Mouse (Mus musculus): ENCODE measurements around the gene Palld. TPM values are rescaled to one million over a fixed set of nuclear protein-coding genes. Genes with fewer than 3 reads are reported as not detected.

Gene Palld
- polyA plus RNA-seq, 1 experiment from 2014 or later: 51.6 TPM

- 93% methylated on average over 5 of the region's 5 CpGs for WGBS
- no peak for DNase-seq (ENCODE audit: extremely low spot score, low spot score)
- H3K4me1 ChIP-seq: no peaks in the 10 kb centered on the region
- H3K9me3 ChIP-seq: no peaks in the 10 kb centered on the region
- H3K27me3 ChIP-seq (ENCODE audit: poor library complexity, severe bottlenecking): no peaks in the 10 kb centered on the region
- no peak overlapping the region for H3K4me3 ChIP-seq
- no peak overlapping the region for H3K27ac ChIP-seq
- H3K36me3 ChIP-seq (replicated peaks): no peaks in the 10 kb centered on the region
These were observed 113.2 kb downstream of the Palld start for GRCm38 (mm10) chr8:61789289-61789688.

GRCm38 (mm10) chr8:61782931-61783491, 119.5 kb downstream of the Palld start:
- no peak overlapping the region for H3K27ac ChIP-seq
- H3K4me3 ChIP-seq: no peak overlapping the region
- H3K27me3 ChIP-seq (ENCODE audit: poor library complexity, severe bottlenecking): no peaks in the 10 kb centered on the region
- no peak for DNase-seq (ENCODE audit: extremely low spot score, low spot score)
- no peaks in the 10 kb centered on the region for H3K9me3 ChIP-seq
- H3K36me3 ChIP-seq (replicated peaks): no peaks in the 10 kb centered on the region
- WGBS: 88% methylated on average over 7 of the region's 7 CpGs
- H3K4me1 ChIP-seq: no peaks in the 10 kb centered on the region

GRCm38 (mm10) chr8:61780652-61781257, 121.7 kb downstream of the Palld start:
- H3K27ac ChIP-seq: no peak overlapping the region
- DNase-seq (ENCODE audit: extremely low spot score, low spot score): no peak
- 80% methylated on average over 5 of the region's 5 CpGs for WGBS
- no peaks in the 10 kb centered on the region for H3K4me1 ChIP-seq
- no peaks in the 10 kb centered on the region for H3K27me3 ChIP-seq (ENCODE audit: poor library complexity, severe bottlenecking)
- H3K36me3 ChIP-seq (replicated peaks): no peaks in the 10 kb centered on the region
- H3K4me3 ChIP-seq: no peak overlapping the region
- no peaks in the 10 kb centered on the region for H3K9me3 ChIP-seq

- WGBS: 93% methylated on average over 3 of the region's 3 CpGs
- H3K27me3 ChIP-seq (ENCODE audit: poor library complexity, severe bottlenecking): no peaks in the 10 kb centered on the region
- H3K36me3 ChIP-seq (replicated peaks): no peaks in the 10 kb centered on the region
- no peak overlapping the region for H3K4me3 ChIP-seq
- DNase-seq (ENCODE audit: extremely low spot score, low spot score): no peak
- no peaks in the 10 kb centered on the region for H3K4me1 ChIP-seq
- no peaks in the 10 kb centered on the region for H3K9me3 ChIP-seq
- H3K27ac ChIP-seq: no peak overlapping the region
These were observed 124.3 kb downstream of the Palld start for GRCm38 (mm10) chr8:61778194-61778593.

- no peaks in the 10 kb centered on the region for H3K27me3 ChIP-seq (ENCODE audit: poor library complexity, severe bottlenecking)
- no peaks in the 10 kb centered on the region for H3K9me3 ChIP-seq
- no peak overlapping the region for H3K27ac ChIP-seq
- WGBS: 74% methylated on average over 9 of the region's 9 CpGs
- DNase-seq (ENCODE audit: extremely low spot score, low spot score): no peak
- H3K4me1 ChIP-seq: no peaks in the 10 kb centered on the region
- no peaks in the 10 kb centered on the region for H3K36me3 ChIP-seq (replicated peaks)
- no peak overlapping the region for H3K4me3 ChIP-seq
These were observed 125.9 kb downstream of the Palld start for GRCm38 (mm10) chr8:61776560-61776959.

- Histone ChIP-seq H3K4me3 (no peak overlapping the region), H3K27ac (no peak overlapping the region), H3K27me3 (ENCODE audit: poor library complexity, severe bottlenecking) (no peaks in the 10 kb centered on the region), H3K36me3 (replicated peaks) (no peaks in the 10 kb centered on the region), H3K4me1 (no peaks in the 10 kb centered on the region), H3K9me3 (no peaks in the 10 kb centered on the region)
- 82% methylated on average over 6 of the region's 6 CpGs for WGBS
- DNase-seq (ENCODE audit: extremely low spot score, low spot score): no peak
These were observed 126.6 kb downstream of the Palld start for GRCm38 (mm10) chr8:61775936-61776335.

GRCm38 (mm10) chr8:61774161-61774560, 128.3 kb downstream of the Palld start:
- Histone ChIP-seq H3K27me3 (ENCODE audit: poor library complexity, severe bottlenecking) (no peaks in the 10 kb centered on the region), H3K9me3 (no peaks in the 10 kb centered on the region), H3K27ac (no peak overlapping the region), H3K4me1 (no peaks in the 10 kb centered on the region), H3K36me3 (replicated peaks) (no peaks in the 10 kb centered on the region), H3K4me3 (no peak overlapping the region)
- 92% methylated on average over 5 of the region's 5 CpGs for WGBS
- DNase-seq (ENCODE audit: extremely low spot score, low spot score): no peak

- DNase-seq (ENCODE audit: extremely low spot score, low spot score): no peak
- WGBS: 81% methylated on average over 4 of the region's 4 CpGs
- Histone ChIP-seq H3K4me3 (no peak overlapping the region), H3K4me1 (no peaks in the 10 kb centered on the region), H3K27ac (no peak overlapping the region), H3K36me3 (replicated peaks) (no peaks in the 10 kb centered on the region), H3K27me3 (ENCODE audit: poor library complexity, severe bottlenecking) (no peaks in the 10 kb centered on the region), H3K9me3 (no peaks in the 10 kb centered on the region)
These were observed 128.8 kb downstream of the Palld start for GRCm38 (mm10) chr8:61773595-61774088.

GRCm38 (mm10) chr8:61771328-61771727, 131.2 kb downstream of the Palld start:
- no peak overlapping the region for H3K27ac ChIP-seq
- H3K4me3 ChIP-seq: no peak overlapping the region
- no peaks in the 10 kb centered on the region for H3K27me3 ChIP-seq (ENCODE audit: poor library complexity, severe bottlenecking)
- H3K9me3 ChIP-seq: no peaks in the 10 kb centered on the region
- no peaks in the 10 kb centered on the region for H3K36me3 ChIP-seq (replicated peaks)
- H3K4me1 ChIP-seq: no peaks in the 10 kb centered on the region
- DNase-seq (ENCODE audit: extremely low spot score, low spot score): no peak
- whole genome bisulfite sequencing: 73% methylated on average over 3 of the region's 3 CpGs

- Histone ChIP-seq H3K4me1 (no peaks in the 10 kb centered on the region), H3K4me3 (no peak overlapping the region), H3K27ac (no peak overlapping the region), H3K27me3 (ENCODE audit: poor library complexity, severe bottlenecking) (no peaks in the 10 kb centered on the region), H3K9me3 (no peaks in the 10 kb centered on the region), H3K36me3 (replicated peaks) (no peaks in the 10 kb centered on the region)
- 78% methylated on average over 5 of the region's 5 CpGs for WGBS
- DNase-seq (ENCODE audit: extremely low spot score, low spot score): no peak
These were observed 133.1 kb downstream of the Palld start for GRCm38 (mm10) chr8:61769340-61769879.

GRCm38 (mm10) chr8:61760190-61760578, 142.3 kb downstream of the Palld start:
- 12% methylated on average over 8 of the region's 8 CpGs for WGBS
- H3K9me3 ChIP-seq: no peaks in the 10 kb centered on the region
- peaks cover 32% of the 10 kb centered on the region for H3K4me1 ChIP-seq
- H3K27me3 ChIP-seq (ENCODE audit: poor library complexity, severe bottlenecking): 0 out of 2 replicates have a peak, but pooled peaks cover 8% of the 10 kb centered on the region
- peak overlapping the region; percentile 93 for H3K27ac ChIP-seq
- peaks cover 13% of the 10 kb centered on the region for H3K36me3 ChIP-seq (replicated peaks)
- no peak for DNase-seq (ENCODE audit: extremely low spot score, low spot score)
- peak overlapping the region; percentile 77 for H3K4me3 ChIP-seq

- Histone ChIP-seq H3K9me3 (no peaks in the 10 kb centered on the region), H3K27me3 (ENCODE audit: poor library complexity, severe bottlenecking) (0 out of 2 replicates have a peak, but pooled peaks cover 8% of the 10 kb centered on the region), H3K36me3 (replicated peaks) (peaks cover 19% of the 10 kb centered on the region), H3K4me3 (peak overlapping the region; percentile 77), H3K4me1 (peaks cover 32% of the 10 kb centered on the region), H3K27ac (peak overlapping the region; percentile 93)
- peak; percentile 74 for DNase-seq (ENCODE audit: extremely low spot score, low spot score)
- WGBS: under 1% methylated on average over 44 of the region's 44 CpGs
These were observed 142.9 kb downstream of the Palld start for GRCm38 (mm10) chr8:61759327-61760189.
